Mouse (Mus musculus) gastrocnemius, adult 2 months (tissue): ENCODE measurements around the gene Tub. TPM values are rescaled to one million over a fixed set of nuclear protein-coding genes. Genes with fewer than 3 reads are reported as not detected.
A peak's percentile ranks its signal among the peaks of the same experiment; 100 is the strongest.

Source experiments
- DNase-seq: peaks from one replicate; pipeline ENCODE4 v3.0.0; 2022
- H3K27ac ChIP-seq: fragments of 200-600 bp; 2 replicates; pipeline ENCODE4 v1.8.1; 2022; ENCODE audit warnings: mild to moderate bottlenecking
- H3K4me3 ChIP-seq: fragments of 200-600 bp; 2 replicates; pipeline ENCODE4 v1.8.1; 2022; ENCODE audit warnings: mild to moderate bottlenecking, moderate library complexity
- CTCF ChIP-seq: fragments of 200-600 bp; IDR thresholded peaks from 2 replicates; pipeline ENCODE4 v1.8.1; 2022; ENCODE audit warnings: antibody characterized with exemption, mild to moderate bottlenecking, moderate library complexity
- intact Hi-C: fragments of 180-260 bp; cut with DNase I; formaldehyde crosslinking; loops from one replicate; pipeline ENCODE4 v1.15.1; 2025
- long read RNA-seq, 2 experiments: library from polyadenylated mRNA; stranded (forward); transcript quantifications; one replicate each; pipeline ENCODE4 v2.0.0; 2021
- total RNA-seq, 2 experiments: library from RNA; stranded (reverse); gene quantifications; 2 replicates each; pipeline ENCODE4 v1.2.3; 2021

Tub gene
- total RNA-seq: under 1 TPM; 0.41 to 0.67 TPM
- long read RNA-seq, experiment 1, full-length matches to known transcripts: 1 of 1 reads
- long read RNA-seq, experiment 1, partial matches to known transcripts: 0 of 1 reads
- long read RNA-seq, experiment 1, other reads (novel, unspliced or antisense): 0 of 1 reads
- long read RNA-seq, experiment 2, partial matches to known transcripts: 2 of 2 reads
- long read RNA-seq, experiment 2, other reads (novel, unspliced or antisense): 0 of 2 reads

DNA sequence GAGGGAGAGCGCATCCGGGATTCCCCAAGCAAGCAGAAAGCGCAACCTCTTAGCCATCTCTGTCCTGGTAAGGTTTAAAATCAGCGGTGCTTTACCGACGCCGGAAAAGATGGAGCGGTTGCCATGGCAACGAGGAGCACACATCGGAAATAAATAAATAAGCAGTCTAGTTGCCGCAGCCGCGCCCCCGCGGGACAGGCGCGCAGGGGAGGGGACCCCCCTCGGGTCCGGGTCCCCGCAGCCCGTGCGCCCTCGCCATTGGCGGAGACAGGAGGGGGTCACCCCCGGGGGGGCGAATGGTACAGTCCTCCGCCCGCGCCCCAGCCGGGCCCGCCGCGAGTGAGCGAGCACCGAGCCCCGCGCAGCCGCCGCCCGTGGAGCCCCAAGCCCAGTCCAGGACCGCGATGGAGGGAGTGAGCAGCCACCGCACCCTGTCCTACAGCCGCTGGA lies at the start of gene Tub:
Gene Tub, plus strand, starts transcription at position 27 of the 450 bp plus-strand sequence.
- Histone ChIP-seq H3K27ac (no peak within 1 kb of the TSS), H3K4me3 (peak within 1 kb of the TSS; percentile 73)
- TF ChIP-seq CTCF: no peak
- intact Hi-C loops: no loop called here
- peak; percentile 45 for DNase-seq

DNA sequence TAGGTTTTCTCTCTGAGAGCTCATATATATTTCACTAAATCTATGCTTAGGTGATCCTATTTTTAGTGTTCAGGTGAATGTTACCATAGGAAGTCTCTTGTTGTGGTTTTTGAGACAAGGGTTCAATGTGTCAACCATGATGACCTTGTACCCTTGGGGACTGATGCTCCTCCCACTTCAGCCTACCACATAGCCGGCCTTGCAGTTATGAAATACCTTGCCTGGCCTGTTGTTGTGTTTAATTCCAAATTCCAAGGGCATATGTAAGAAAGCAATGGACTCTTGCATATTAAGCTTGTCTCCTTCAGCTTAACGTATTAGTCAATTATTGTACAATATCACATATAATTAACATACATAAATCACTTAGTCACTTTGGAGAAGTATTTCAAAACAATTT lies 46.2 kb upstream of the Tub start:
- intact Hi-C loops: no loop called here
- no peak for TF ChIP-seq CTCF
- H3K27ac ChIP-seq: no peak overlapping the region
- DNase-seq: no peak
- no peak overlapping the region for H3K4me3 ChIP-seq

DNA sequence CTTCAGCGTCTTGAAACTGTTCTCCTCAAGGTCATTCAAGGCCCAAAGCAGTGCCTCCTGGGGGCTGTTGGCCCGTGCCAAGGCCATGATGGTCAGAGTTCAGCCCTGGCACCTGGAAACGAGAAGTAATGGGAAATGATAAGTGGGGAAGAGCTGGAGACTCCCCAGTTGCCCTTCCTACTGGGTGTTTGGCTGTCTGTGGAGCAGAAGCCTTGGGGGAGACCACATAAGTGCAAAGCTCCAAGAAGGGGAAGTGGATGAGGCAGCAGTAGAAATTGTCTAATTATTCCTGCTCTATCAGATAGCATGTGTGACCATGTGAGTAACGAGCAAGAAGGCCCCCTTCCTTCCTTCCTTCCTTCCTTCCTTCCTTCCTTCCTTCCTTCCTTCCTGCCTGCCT lies 23.1 kb upstream of the Tub start:
- intact Hi-C loops: no loop called here
- Histone ChIP-seq H3K4me3 (no peak overlapping the region), H3K27ac (no peak overlapping the region)
- TF ChIP-seq CTCF: no peak
- DNase-seq: no peak

DNA sequence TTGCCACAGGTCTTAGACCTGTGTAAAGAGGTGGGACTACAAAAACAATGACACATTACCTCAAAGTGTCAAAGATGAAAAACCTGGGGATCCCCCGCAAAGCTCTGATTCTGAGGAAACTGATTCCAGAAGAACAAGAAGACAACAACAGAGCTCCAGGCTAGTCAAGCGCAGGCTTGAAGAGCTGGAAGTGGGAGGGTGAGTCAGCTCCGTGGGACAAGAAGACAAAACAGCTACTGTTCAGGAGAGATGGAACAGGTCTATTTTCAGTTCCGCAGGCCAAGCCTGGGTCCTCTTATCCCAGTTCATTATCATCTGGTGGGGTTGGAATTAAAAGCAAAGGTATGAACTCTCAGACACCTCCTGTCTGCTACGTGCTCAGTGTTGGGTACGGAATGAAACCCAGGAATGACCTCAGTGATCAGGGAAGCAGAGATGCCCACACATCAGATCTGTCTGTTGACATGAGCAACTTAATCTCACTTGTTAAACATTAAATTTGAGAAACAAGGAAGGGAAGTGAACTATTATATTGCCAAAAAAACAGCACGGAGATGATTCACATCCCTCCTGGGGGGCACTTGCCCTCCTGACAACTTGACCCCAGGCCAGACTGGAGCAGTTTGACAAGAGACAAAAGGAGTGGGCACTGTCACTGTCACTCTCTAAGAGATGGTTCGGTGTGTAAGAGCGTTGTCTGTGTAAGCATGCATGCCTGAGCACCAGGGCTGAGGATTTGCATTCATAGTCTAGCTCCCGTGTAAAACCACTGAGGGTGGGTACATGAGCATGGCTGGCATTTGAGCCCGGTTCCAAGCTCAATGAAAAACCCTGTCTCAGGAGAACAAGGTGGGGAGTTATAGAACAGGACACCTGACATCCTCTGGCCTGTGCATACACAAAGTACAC lies 21.6 kb upstream of the Tub start:
- intact Hi-C loops: no loop called here
- Histone ChIP-seq H3K4me3 (no peak overlapping the region), H3K27ac (no peak overlapping the region)
- no peak for DNase-seq
- no peak for TF ChIP-seq CTCF

- DNase-seq: no peak
- TF ChIP-seq CTCF: no peak
- Histone ChIP-seq H3K27ac (peak within 1 kb of the TSS; percentile 49; the same call in 1 of the 2 replicates), H3K4me3 (peak within 1 kb of the TSS; percentile 45)
- intact Hi-C loops: loop anchor here (5.0 kb wide), 1 partner anchor 113 kb away; no protein-coding TSS in a partner anchor
These were observed 20.3 kb upstream of the Tub start, which contains the start of gene Nlrp10 for GRCm38 (mm10) chr7:108929726-108930393. Gene Nlrp10 (minus strand): TSS chr7:108930178.

DNA sequence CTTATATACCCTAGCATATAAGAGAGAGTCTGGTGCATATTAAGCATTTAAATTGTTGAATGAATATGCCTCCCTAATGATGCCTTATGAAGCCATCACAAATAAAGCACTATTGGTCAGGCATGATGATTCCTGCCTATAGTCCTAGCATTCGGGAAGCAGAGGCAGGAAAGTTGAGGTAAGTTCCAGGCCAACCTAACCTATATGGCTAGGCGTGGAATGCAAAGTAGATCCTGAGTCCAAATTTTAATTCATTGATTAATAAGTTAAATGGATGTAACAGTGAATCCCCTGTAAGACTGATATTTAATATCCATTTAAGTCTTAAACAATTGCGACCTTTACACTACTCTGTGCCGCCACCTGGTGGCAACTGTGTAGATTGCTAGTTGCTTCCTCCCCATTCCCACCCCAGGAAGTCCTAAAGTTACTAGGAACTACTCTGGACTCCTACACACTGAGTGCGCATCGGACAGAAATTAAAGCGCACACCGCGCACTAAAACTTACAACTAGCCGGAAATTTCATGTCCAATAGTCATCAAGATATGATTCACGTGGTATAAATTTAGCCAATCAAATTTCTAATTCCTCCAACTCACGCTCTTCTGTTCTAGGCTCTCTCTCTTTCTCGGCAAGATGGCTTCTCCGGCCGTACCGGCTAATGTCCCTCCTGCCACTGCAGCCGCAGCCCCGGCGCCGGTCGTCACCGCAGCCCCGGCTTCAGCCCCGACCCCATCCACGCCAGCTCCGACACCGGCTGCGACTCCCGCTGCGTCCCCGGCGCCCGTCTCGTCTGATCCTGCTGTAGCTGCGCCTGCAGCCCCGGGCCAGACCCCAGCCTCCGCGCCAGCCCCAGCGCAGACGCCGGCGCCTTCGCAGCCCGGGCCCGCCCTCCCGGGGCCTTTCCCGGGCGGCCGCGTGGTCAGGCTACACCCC lies 16.1 kb upstream of the Tub start, which contains the start of gene Eif3f:
Gene Eif3f, plus strand, starts transcription at position 624 of the 938 bp plus-strand sequence.
- peak; percentile 98 for TF ChIP-seq CTCF
- DNase-seq: peak; percentile 93
- Histone ChIP-seq H3K4me3 (peak within 1 kb of the TSS; percentile 95), H3K27ac (peak within 1 kb of the TSS; percentile 92)
- intact Hi-C loops: loop anchor here (5.0 kb wide), 1 partner anchor 117 kb away; no protein-coding TSS in a partner anchor

- peak; percentile 34 for DNase-seq
- peak overlapping the region; percentile 92 for H3K27ac ChIP-seq
- intact Hi-C loops: loop anchor here (5.0 kb wide), 1 partner anchor 118 kb away; no protein-coding TSS in a partner anchor
- no peak for TF ChIP-seq CTCF
- peak overlapping the region; percentile 95 for H3K4me3 ChIP-seq
These were observed 15.3 kb upstream of the Tub start for GRCm38 (mm10) chr7:108934836-108935235.

DNA sequence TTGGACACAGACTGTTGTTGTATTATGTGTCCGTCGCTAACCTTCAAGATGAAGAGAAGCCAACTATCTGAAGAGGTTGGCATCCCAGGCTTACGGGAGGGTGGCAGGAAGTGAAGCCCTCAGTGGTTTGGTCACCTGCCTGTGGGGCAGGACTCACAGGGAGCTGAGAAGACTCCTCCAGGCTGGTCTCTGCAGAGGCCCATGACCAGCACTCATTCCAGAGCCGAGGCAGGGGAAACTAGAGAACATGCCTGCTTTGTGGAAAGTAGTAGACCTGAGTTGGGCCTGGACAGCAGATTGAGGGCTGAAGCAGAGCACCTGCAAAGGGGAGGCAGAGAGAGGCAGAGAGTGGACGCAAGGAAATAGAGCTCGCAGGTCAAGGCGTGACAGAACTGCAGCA lies 14.7 kb upstream of the Tub start:
- TF ChIP-seq CTCF: no peak
- DNase-seq: no peak
- Histone ChIP-seq H3K27ac (peak overlapping the region; percentile 92), H3K4me3 (peak overlapping the region; percentile 95)
- intact Hi-C loops: no loop called here

- H3K27ac ChIP-seq: no peak overlapping the region
- intact Hi-C loops: no loop called here
- H3K4me3 ChIP-seq: no peak overlapping the region
- DNase-seq: no peak
- TF ChIP-seq CTCF: no peak
These were observed 13.5 kb upstream of the Tub start for GRCm38 (mm10) chr7:108936591-108936990.

DNA sequence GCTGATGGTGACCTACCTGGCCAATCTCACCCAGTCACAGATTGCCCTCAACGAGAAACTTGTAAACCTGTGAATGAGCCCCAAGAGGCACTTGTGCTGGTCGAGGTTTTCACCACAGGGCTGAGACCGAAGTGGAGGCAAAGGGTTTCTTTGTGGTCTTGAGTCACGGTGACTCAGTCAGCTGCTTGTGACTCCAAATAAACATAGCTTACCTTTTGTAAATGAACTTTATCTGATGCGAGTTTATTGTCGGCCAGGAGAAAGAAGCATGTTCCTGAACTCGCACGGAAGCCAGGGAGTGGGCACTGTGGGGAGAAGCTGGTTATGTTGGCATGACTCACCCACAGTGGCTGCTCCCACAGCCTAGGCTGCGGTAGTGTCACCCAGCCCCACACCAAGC lies 8.7 kb upstream of the Tub start:
- TF ChIP-seq CTCF: no peak
- Histone ChIP-seq H3K4me3 (no peak overlapping the region), H3K27ac (no peak overlapping the region)
- intact Hi-C loops: no loop called here
- DNase-seq: no peak

GRCm38 (mm10) chr7:108944002-108944401 lies 6.1 kb upstream of the Tub start:
- Histone ChIP-seq H3K27ac (no peak overlapping the region), H3K4me3 (no peak overlapping the region)
- DNase-seq: no peak
- intact Hi-C loops: no loop called here
- TF ChIP-seq CTCF: peak; percentile 75

DNA sequence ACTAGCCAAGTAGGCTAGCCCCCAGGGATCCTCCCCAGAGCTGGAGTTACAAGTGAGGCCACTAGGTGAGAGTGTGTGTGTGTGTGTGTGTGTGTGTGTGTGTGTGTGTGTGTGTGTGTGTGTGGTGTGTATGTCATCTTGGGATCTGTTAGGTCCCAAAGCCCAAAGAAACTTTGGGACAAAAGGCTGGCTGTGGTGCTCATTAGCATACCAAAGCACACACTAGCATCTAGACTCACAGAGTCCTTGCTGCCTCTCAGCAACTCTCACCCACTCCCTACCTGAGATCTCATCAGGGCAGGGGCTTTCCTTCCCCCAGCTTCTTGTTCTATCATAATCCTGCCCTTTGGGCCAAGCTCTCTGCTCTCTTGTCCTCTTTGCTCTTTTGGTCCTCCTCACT lies 1.5 kb upstream of the Tub start:
- H3K4me3 ChIP-seq: no peak overlapping the region
- no peak overlapping the region for H3K27ac ChIP-seq
- intact Hi-C loops: no loop called here
- DNase-seq: no peak
- no peak for TF ChIP-seq CTCF
